9 mouse cellular contexts compared by ENCODE assay signal in genomic region chr3:139859966-139860635, GRCm38 (mm10).
DNase-seq lines count a peak whose midpoint lies in the region; ATAC-seq and TF ChIP-seq lines count a peak whose summit lies in the region.
"Had no signal": no experiment of that assay in that cellular context is flagged by ENCODE, and none has a peak within 500 bp of the region (broad histone marks: within the 10 kb centered on the region; RNA-seq: fewer than 3 reads in every experiment).

No protein-coding gene starts in this region.

- no peaks in the 10 kb centered on the region for H3K36me3 ChIP-seq in CH12.LX (replicated peaks in 1 of 2; ENCODE audit: control insufficient read depth in 1 of 2, insufficient read depth in 1 of 2, low read length in 1 of 2)
- H3K36me3 ChIP-seq in heart, postnatal 0 days (replicated peaks; ENCODE audit: control insufficient read depth, insufficient read depth, low read length): no peaks in the 10 kb centered on the region
- H3K36me3 ChIP-seq in midbrain, embryonic 12.5 days: no peaks in the 10 kb centered on the region

- no peak for ATAC-seq in heart, postnatal 0 days (ENCODE audit: insufficient read depth, low read depth)
- 0 out of 2 replicates have a peak, but pooled peaks have one; percentile 10 for ATAC-seq in midbrain, embryonic 12.5 days (ENCODE audit: low FRiP score, low read depth)
- ATAC-seq in CD4-positive, CD25-positive, alpha-beta regulatory T cell, adult 4 months: no peak

- H3K27me3 ChIP-seq in CH12.LX (replicated peaks): no peaks in the 10 kb centered on the region
- no peaks in the 10 kb centered on the region for H3K27me3 ChIP-seq in heart, postnatal 0 days (ENCODE audit: control insufficient read depth, insufficient read depth, low read length)
- no peaks in the 10 kb centered on the region for H3K27me3 ChIP-seq in midbrain, embryonic 12.5 days

- TF ChIP-seq POLR2A in CH12.LX (IDR thresholded peaks at IDR 0.05; ENCODE audit: low read depth, low read length): no peak
- no peak for TF ChIP-seq POLR2A in brain, embryonic 14.5 days (IDR thresholded peaks at IDR 0.05; ENCODE audit: borderline replicate concordance, extremely low read depth, insufficient read depth, insufficient read length, poor library complexity, severe bottlenecking)

- TF ChIP-seq CTCF in CH12.LX (conservative IDR thresholded peaks at IDR 0.05 in 1 of 2, IDR thresholded peaks at IDR 0.05 in 1 of 2; ENCODE audit: low read depth in 2 of 2, low read length in 2 of 2): no peak; a peak in 1 of 4 replicates
- TF ChIP-seq CTCF in brain, embryonic 14.5 days (IDR thresholded peaks at IDR 0.05; ENCODE audit: borderline replicate concordance, extremely low read depth, insufficient read depth, insufficient read length): no peak
- TF ChIP-seq CTCF in heart, postnatal 0 days (IDR thresholded peaks at IDR 0.05; ENCODE audit: low read depth): no peak

- 0 out of 2 replicates have a peak overlapping the region, but pooled peaks have one; percentile 10 for H3K4me2 ChIP-seq in CH12.LX (ENCODE audit: insufficient read depth, low read depth, poor library complexity, severe bottlenecking)
- H3K4me2 ChIP-seq in heart, postnatal 0 days (ENCODE audit: low read depth, low read length): peak overlapping the region; percentile 11; the same call in 1 of the 2 replicates
- no peak overlapping the region for H3K4me2 ChIP-seq in midbrain, embryonic 12.5 days (replicated peaks)

- H3K27ac ChIP-seq in CH12.LX (ENCODE audit: insufficient read depth, low read depth): no peak overlapping the region
- peak overlapping the region; percentile 13 for H3K27ac ChIP-seq in heart, postnatal 0 days (ENCODE audit: low read depth)
- no peak overlapping the region for H3K27ac ChIP-seq in midbrain, embryonic 12.5 days (replicated peaks)
- H3K27ac ChIP-seq: layer of hippocampus, adult 2 months had no signal

- TF ChIP-seq EP300 in CH12.LX (IDR thresholded peaks at IDR 0.05; ENCODE audit: low read length): no peak
- no peak for TF ChIP-seq EP300 in heart, postnatal 0 days (IDR thresholded peaks at IDR 0.05; ENCODE audit: low read depth)

- in situ Hi-C loops in CH12.LX (cut with MboI; ENCODE audit: low pct_ligation_motif_present, low pct_unique_long_range_greater_than_20kb, low sequenced_read_pairs): no loop called here

- H3K4me1 ChIP-seq in CH12.LX (ENCODE audit: control insufficient read depth in 1 of 2, insufficient read depth in 2 of 2): peaks cover 0 to 10% of the 10 kb centered on the region in 2 experiments; a peak in 1 of 4 replicates
- no peaks in the 10 kb centered on the region for H3K4me1 ChIP-seq in heart, postnatal 0 days (ENCODE audit: control insufficient read depth, insufficient read depth)
- peaks cover 18% of the 10 kb centered on the region for H3K4me1 ChIP-seq in midbrain, embryonic 12.5 days

- dilution Hi-C loops in CH12.LX (cut with MboI; ENCODE audit: extremely low pct_ligation_motif_present, extremely low pct_unique_long_range_greater_than_20kb, low sequenced_read_pairs): no loop called here

- no peak overlapping the region for H3K9ac ChIP-seq in CH12.LX (ENCODE audit: insufficient read depth, low read depth)
- no peak overlapping the region for H3K9ac ChIP-seq in heart, postnatal 0 days (replicated peaks; ENCODE audit: low read depth, low read length)
- H3K9ac ChIP-seq in midbrain, embryonic 12.5 days (replicated peaks): no peak overlapping the region

- TF ChIP-seq RAD21 in CH12.LX (IDR thresholded peaks at IDR 0.05; ENCODE audit: low read depth, low read length): no peak

- 59% methylated on average over 16 of the region's 16 CpGs for WGBS in heart, postnatal 0 days
- 64% methylated on average over 16 of the region's 16 CpGs for WGBS in midbrain, embryonic 12.5 days

- no peak overlapping the region for H3K4me3 ChIP-seq in CH12.LX (replicated peaks in 1 of 3; ENCODE audit: low read depth in 2 of 3, low read length in 2 of 3, poor library complexity in 1 of 3)
- no peak overlapping the region for H3K4me3 ChIP-seq in heart, postnatal 0 days (ENCODE audit: low read depth, low read length)
- H3K4me3 ChIP-seq in midbrain, embryonic 12.5 days: no peak overlapping the region
- H3K4me3 ChIP-seq: layer of hippocampus, adult 2 months had no signal

- no peaks in the 10 kb centered on the region for H3K9me3 ChIP-seq in CH12.LX (replicated peaks; ENCODE audit: low read length)
- H3K9me3 ChIP-seq in heart, postnatal 0 days (replicated peaks; ENCODE audit: control insufficient read depth, low read length): no peaks in the 10 kb centered on the region
- H3K9me3 ChIP-seq in midbrain, embryonic 12.5 days: no peaks in the 10 kb centered on the region

- no peak for DNase-seq in CH12.LX (ENCODE audit: extremely low read depth)
- peak; percentile 39 for DNase-seq in brain, embryonic 14.5 days (ENCODE audit: low read depth)
- DNase-seq in heart, postnatal 0 days (ENCODE audit: low spot score): no peak
- no peak for DNase-seq in right cerebral cortex, postnatal 10 days (ENCODE audit: low spot score in 2 of 2)
- no peak for DNase-seq in gastrocnemius, postnatal 10 days
- DNase-seq: thymus, postnatal 36 days had no signal

- no peaks in the 10 kb centered on the region for H3K79me2 ChIP-seq in CH12.LX (replicated peaks; ENCODE audit: control insufficient read depth, extremely low read depth, insufficient read depth, poor library complexity, severe bottlenecking)

TF ChIP-seq in CH12.LX, 34 proteins besides CTCF, POLR2A, EP300 and RAD21:
- TF ChIP-seq POLR2AphosphoS2 (IDR thresholded peaks at IDR 0.05; ENCODE audit: low read depth, low read length) (no peak), MAX (IDR thresholded peaks at IDR 0.05; ENCODE audit: low read length) (no peak), USF1 (IDR thresholded peaks at IDR 0.05; ENCODE audit: low read depth, low read length) (no peak), MXI1 (IDR thresholded peaks at IDR 0.05; ENCODE audit: low read depth, low read length) (no peak), RCOR1 (conservative IDR thresholded peaks at IDR 0.05; ENCODE audit: low read depth, low read length) (no peak), ZKSCAN1 (IDR thresholded peaks at IDR 0.05; ENCODE audit: borderline replicate concordance, low read depth, low read length) (no peak), UBTF (IDR thresholded peaks at IDR 0.05; ENCODE audit: low read depth, low read length) (no peak), MYC (IDR thresholded peaks at IDR 0.05; ENCODE audit: low read depth, low read length) (no peak), TBP (conservative IDR thresholded peaks at IDR 0.05; ENCODE audit: low read depth, low read length) (no peak), ETS1 (conservative IDR thresholded peaks at IDR 0.05; ENCODE audit: low read depth, low read length) (no peak), TCF12 (IDR thresholded peaks at IDR 0.05; ENCODE audit: low read depth, low read length) (no peak), E2F4 (IDR thresholded peaks at IDR 0.05; ENCODE audit: insufficient replicate concordance, low read depth, low read length) (no peak), SIN3A (IDR thresholded peaks at IDR 0.05; ENCODE audit: low read length) (no peak), BHLHE40 (IDR thresholded peaks at IDR 0.05; ENCODE audit: low read depth, low read length) (no peak), MAZ (IDR thresholded peaks at IDR 0.05; ENCODE audit: low read depth, low read length) (no peak), GABPA (IDR thresholded peaks at IDR 0.05; ENCODE audit: insufficient replicate concordance, low read depth, low read length) (no peak)
TF ChIP-seq in CH12.LX: peak in this region for 0.
